Mouse (Mus musculus) neutrophil, adult 5-6 weeks (primary cell): ENCODE data around the gene Bend3. TPM values are rescaled to one million over a fixed set of nuclear protein-coding genes. Genes with fewer than 3 reads are reported as not detected.

ENCODE experiments used
- ATAC-seq: fragments of 151-379, 151-347 bp; 2 replicates; pipeline ENCODE4 v1.8.0; 2017; ENCODE audit warnings: mild to moderate bottlenecking, moderate TSS enrichment; ENCODE audit not compliant: insufficient number of reproducible peaks, poor library complexity, low FRiP score, severe bottlenecking; ENCODE audit errors: extremely low read depth
- total RNA-seq: library from RNA; stranded (forward); fragments of 200-1000 nt; gene quantifications from 2 replicates; pipeline ENCODE4 v1.2.3, GENCODE M21; 2017

Gene Bend3
- total RNA-seq, 1 experiment from 2014 or later: 1.4 TPM

GRCm38 (mm10) chr10:43477865-43478681, 558 bp upstream of the Bend3 start:
- ATAC-seq: no peak

- peak; percentile 74 for ATAC-seq
These were observed 966 bp downstream of the Bend3 start for GRCm38 (mm10) chr10:43479436-43480157.

DNA sequence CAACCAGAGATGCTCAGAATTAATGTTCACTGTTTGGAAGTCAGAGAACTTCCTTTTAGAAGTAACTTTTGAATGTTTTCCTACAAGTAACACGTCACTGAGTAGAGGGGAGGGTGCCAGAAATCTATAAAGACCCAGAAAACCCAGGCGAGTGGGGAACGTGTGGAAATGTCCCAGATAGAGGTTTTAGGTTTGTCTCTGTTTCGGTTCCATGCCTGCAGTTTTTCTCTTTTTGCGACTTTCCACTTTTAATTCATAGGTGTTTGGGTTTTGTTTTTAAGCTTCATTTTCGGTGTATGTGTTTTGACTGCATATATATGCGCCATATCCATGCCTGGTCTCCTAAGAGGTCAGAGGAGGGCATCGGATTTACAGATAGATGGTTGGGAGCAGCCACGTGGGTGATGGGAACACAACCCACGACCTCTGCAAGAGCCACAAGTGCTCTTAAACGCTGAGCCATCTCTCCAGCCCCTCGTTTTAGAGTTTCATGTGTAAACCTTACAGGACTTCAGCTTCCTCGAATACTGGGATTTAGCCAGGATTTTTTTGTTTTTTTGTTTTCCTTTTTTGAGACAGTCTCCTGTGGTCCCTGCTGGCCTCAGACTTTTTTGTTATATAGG, 1.7 kb downstream of the Bend3 start:
- ATAC-seq: no peak

- ATAC-seq: no peak
These were observed 2.5 kb downstream of the Bend3 start for GRCm38 (mm10) chr10:43481179-43481578.

- ATAC-seq: no peak
These were observed 3.4 kb downstream of the Bend3 start for GRCm38 (mm10) chr10:43482021-43482420.

GRCm38 (mm10) chr10:43483426-43483995, 4.9 kb downstream of the Bend3 start:
- no peak for ATAC-seq

GRCm38 (mm10) chr10:43485751-43486268, 7.2 kb downstream of the Bend3 start:
- no peak for ATAC-seq

- no peak for ATAC-seq
These were observed 8.9 kb downstream of the Bend3 start for GRCm38 (mm10) chr10:43487441-43488010.

- ATAC-seq: no peak
These were observed 9.6 kb downstream of the Bend3 start for GRCm38 (mm10) chr10:43488258-43488657.

DNA sequence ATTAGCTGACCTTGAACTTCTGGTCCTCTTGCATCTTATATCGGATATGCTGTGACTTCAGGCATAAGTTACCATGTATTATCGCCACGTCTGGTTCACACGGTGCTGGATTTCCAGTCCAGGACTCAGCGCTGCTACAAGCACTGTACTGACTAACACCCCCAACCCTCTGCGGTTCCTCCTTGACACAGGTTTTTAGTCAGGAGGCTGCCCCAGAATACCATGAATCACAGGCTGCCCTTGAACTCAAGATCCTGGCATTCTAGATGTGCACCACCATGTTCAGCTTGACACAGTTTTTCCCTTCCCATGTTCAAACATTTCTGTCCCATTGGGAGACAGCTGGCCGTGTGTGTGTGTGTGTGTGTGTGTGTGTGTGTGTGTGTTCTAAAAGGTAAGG, 10.5 kb downstream of the Bend3 start:
- no peak for ATAC-seq

DNA sequence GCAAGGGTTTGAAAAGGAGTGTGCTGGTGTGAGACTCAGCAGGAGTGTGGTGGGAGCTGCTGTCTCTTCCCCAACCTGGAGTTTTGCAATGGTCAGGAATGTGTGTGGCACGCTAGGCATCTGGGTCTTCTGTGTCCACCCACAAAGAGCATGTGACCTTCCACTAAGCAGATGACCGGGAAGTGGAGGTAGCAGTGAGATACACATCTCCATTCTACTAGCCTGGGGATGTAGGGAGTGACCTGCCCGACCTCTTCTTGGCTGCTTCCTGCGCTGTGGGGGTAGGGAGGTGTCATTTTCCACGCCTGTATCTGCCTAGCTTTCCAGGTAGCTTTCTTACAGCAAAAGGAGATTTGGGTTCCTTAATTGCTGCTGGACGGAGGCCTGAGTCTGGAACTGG, 10.9 kb downstream of the Bend3 start:
- no peak for ATAC-seq

- ATAC-seq: no peak
These were observed 11.4 kb downstream of the Bend3 start for GRCm38 (mm10) chr10:43490034-43490433.

GRCm38 (mm10) chr10:43490846-43491245, 12.2 kb downstream of the Bend3 start:
- ATAC-seq: no peak

- no peak for ATAC-seq
These were observed 24.0 kb downstream of the Bend3 start for GRCm38 (mm10) chr10:43502599-43502998.

DNA sequence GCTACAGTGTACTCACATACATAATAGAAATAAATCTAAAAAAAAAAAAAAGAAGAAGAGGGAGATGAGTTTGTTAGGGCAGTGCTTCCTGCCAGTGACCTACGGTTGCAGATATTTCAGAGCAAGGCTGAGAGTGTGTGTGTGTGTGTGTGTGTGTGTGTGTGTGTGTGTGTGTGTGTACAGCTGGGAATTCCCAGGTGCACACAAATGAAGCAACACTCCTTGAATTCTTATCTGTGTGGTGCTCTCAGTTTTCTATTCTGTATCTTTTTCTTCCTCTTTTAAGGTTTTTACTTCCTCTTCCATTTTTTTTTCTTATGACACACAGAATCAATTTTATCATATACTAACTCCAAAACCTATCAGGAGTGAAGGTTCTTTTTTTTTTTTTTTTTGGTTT, 25.7 kb downstream of the Bend3 start:
- no peak for ATAC-seq

DNA sequence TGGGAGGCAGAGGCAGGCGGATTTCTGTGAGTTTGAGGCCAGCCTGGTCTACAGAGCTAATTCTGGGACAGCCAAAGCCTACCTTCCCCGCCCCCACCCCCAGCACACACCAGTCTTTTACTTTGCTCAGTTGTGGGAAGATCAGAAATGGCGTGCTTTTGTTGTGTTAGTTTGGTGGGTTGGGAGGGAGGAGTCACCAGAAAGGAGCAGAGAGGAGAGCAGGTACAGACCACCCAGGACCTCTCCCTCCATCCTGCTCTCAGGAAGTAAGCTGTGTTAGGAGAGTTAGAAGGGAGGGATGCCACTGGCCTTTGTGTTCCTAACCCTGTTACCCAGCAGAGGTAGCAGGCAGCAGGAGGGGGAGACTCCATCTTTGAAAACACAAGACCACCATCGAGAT, 28.4 kb downstream of the Bend3 start:
- ATAC-seq: no peak

GRCm38 (mm10) chr10:43509228-43509627, 30.6 kb downstream of the Bend3 start:
- no peak for ATAC-seq

DNA sequence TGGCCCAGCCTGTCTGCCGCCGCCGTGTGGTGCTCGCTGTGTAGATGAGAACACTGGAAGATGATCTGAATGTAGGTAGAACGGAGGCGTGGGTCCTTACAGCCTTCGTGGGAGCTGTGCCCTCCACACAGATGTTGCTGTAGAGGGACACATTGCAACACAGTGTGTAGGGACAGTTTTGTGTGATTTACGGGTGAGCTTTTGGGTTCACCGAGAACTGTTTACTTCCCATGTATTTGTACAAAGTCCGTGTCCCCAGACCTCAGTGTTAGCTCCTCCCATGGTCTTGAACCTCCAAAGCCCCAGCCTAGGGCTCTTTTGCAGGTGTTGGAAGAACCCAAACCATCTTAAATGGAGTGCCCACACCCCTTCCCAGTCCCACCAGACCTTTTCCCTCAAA, 34.3 kb downstream of the Bend3 start:
- no peak for ATAC-seq

GRCm38 (mm10) chr10:43516992-43517660, 38.5 kb downstream of the Bend3 start:
- no peak for ATAC-seq
